Mouse (Mus musculus) lung, embryonic 16.5 days (tissue): ENCODE measurements at regions not wholly inside any gene's neighbourhood (a gene's known extent, or its start where the extent isn't known, plus 50 kb on each side); places are given as distances from the start of the nearest gene placed in this dataset.
"Not testable (repeated sequence)": the region's sequence is repeated elsewhere in the genome, so short reads cannot be mapped to it uniquely, and the experiment has no call there.

Experiments used
- ATAC-seq: fragments of 200-750 bp; cut with Nextera tagmentation; 2 replicates; pipeline ENCODE4 v1.8.0; 2017; ENCODE audit warnings: low read depth, mild to moderate bottlenecking, moderate library complexity
- H3K27ac ChIP-seq: fragments of 300-500 bp; sonication (generic); 2 replicates; pipeline ENCODE4 v1.5.1; 2014; ENCODE audit warnings: mild to moderate bottlenecking, control low read depth, low read length
- H3K27me3 ChIP-seq: fragments of 300-500 bp; sonication (generic); 2 replicates; pipeline ENCODE4 v1.6.1; 2014; ENCODE audit warnings: low read depth, low read length, mixed read lengths; ENCODE audit not compliant: control insufficient read depth, insufficient read depth
- H3K36me3 ChIP-seq: fragments of 300-500 bp; sonication (generic); 2 replicates; pipeline ENCODE4 v1.6.1; 2014; ENCODE audit warnings: low read length; ENCODE audit not compliant: control insufficient read depth, insufficient read depth
- H3K4me1 ChIP-seq: fragments of 300-500 bp; sonication (generic); replicated peaks from 2 replicates; pipeline ENCODE4 v1.6.1; 2014; ENCODE audit warnings: low read length, mixed read lengths; ENCODE audit not compliant: control insufficient read depth, insufficient read depth
- H3K4me2 ChIP-seq: fragments of 300-500 bp; sonication (generic); 2 replicates; pipeline ENCODE4 v1.6.1; 2014; ENCODE audit warnings: low read depth, low read length, control low read depth
- H3K4me3 ChIP-seq: fragments of 300-500 bp; sonication (generic); 2 replicates; pipeline ENCODE4 v1.5.1; 2014; ENCODE audit warnings: mild to moderate bottlenecking, low read length, control low read depth
- H3K9ac ChIP-seq: fragments of 300-500 bp; sonication (generic); 2 replicates; pipeline ENCODE4 v1.6.1; 2014; ENCODE audit warnings: low read length, control low read depth
- H3K9me3 ChIP-seq: fragments of 300-500 bp; sonication (generic); 2 replicates; pipeline ENCODE4 v1.6.1; 2016; ENCODE audit warnings: low read length; ENCODE audit not compliant: control insufficient read depth
- WGBS: fragments of 180-500 bp; shearing (Covaris S2); extraction: QIAGEN DNeasy Blood & Tissue Kit; methylation state at CpG from one replicate; pipeline ENCODE4 v1.1.7; 2014; 5-methylcytosine and 5-hydroxymethylcytosine counted together

- 47% methylated on average over 9 of the region's 9 CpGs for WGBS
- no peak for ATAC-seq
Measured at GRCm38 (mm10) chr4:131161501-131161900, 217.3 kb downstream of the Matn1 start.

GRCm38 (mm10) chr4:131163782-131164315 lies 219.7 kb downstream of the Matn1 start:
- Histone ChIP-seq H3K4me3 (no peak overlapping the region), H3K9ac (no peak overlapping the region), H3K4me2 (no peak overlapping the region), H3K27ac (no peak overlapping the region), H3K4me1 (peaks cover 4% of the 10 kb centered on the region; the same call in 1 of the 2 replicates), H3K27me3 (no peaks in the 10 kb centered on the region), H3K36me3 (no peaks in the 10 kb centered on the region), H3K9me3 (no peaks in the 10 kb centered on the region)
- no peak for ATAC-seq
- WGBS: 38% methylated on average over 7 of the region's 7 CpGs

More at GRCm38 (mm10) chr4:131161501-131161900, 217.3 kb downstream of the Matn1 start:
- no peaks in the 10 kb centered on the region for H3K9me3 ChIP-seq
- no peak overlapping the region for H3K4me2 ChIP-seq
- no peak overlapping the region for H3K27ac ChIP-seq
- H3K27me3 ChIP-seq: 0 out of 2 replicates have a peak, but pooled peaks cover 3% of the 10 kb centered on the region
- H3K4me1 ChIP-seq: peaks cover 4% of the 10 kb centered on the region; the same call in 1 of the 2 replicates
- H3K36me3 ChIP-seq: no peaks in the 10 kb centered on the region
- H3K9ac ChIP-seq: no peak overlapping the region
- no peak overlapping the region for H3K4me3 ChIP-seq

- WGBS: 70% methylated on average over 9 of the region's 9 CpGs
- Histone ChIP-seq H3K36me3 (no peaks in the 10 kb centered on the region), H3K9ac (no peak overlapping the region), H3K27ac (no peak overlapping the region), H3K9me3 (no peaks in the 10 kb centered on the region), H3K4me1 (no peaks in the 10 kb centered on the region), H3K4me3 (no peak overlapping the region), H3K4me2 (no peak overlapping the region), H3K27me3 (no peaks in the 10 kb centered on the region)
- ATAC-seq: no peak
Measured at GRCm38 (mm10) chr4:131166574-131167270, 222.5 kb downstream of the Matn1 start.

- Histone ChIP-seq H3K27me3 (no peaks in the 10 kb centered on the region), H3K36me3 (no peaks in the 10 kb centered on the region), H3K4me2 (no peak overlapping the region), H3K9ac (no peak overlapping the region), H3K9me3 (0 out of 2 replicates have a peak, but pooled peaks cover 2% of the 10 kb centered on the region), H3K27ac (no peak overlapping the region), H3K4me1 (no peaks in the 10 kb centered on the region), H3K4me3 (no peak overlapping the region)
- 79% methylated on average over 2 of the region's 2 CpGs for WGBS
- no peak for ATAC-seq
Measured at GRCm38 (mm10) chr4:131167921-131168320, 223.7 kb downstream of the Matn1 start.

GRCm38 (mm10) chr4:131173783-131174460 lies 229.7 kb downstream of the Matn1 start:
- WGBS: 35% methylated on average over 28 of the region's 28 CpGs
- Histone ChIP-seq H3K27me3 (peaks cover 7% of the 10 kb centered on the region; the same call in 1 of the 2 replicates), H3K4me1 (0 out of 2 replicates have a peak, but pooled peaks cover 2% of the 10 kb centered on the region), H3K4me2 (no peak overlapping the region), H3K27ac (no peak overlapping the region), H3K36me3 (no peaks in the 10 kb centered on the region), H3K9me3 (0 out of 2 replicates have a peak, but pooled peaks cover 2% of the 10 kb centered on the region), H3K4me3 (no peak overlapping the region), H3K9ac (no peak overlapping the region)
- no peak for ATAC-seq

GRCm38 (mm10) chr4:131176701-131177100 lies 232.5 kb downstream of the Matn1 start:
- 0 out of 2 replicates have a peak, but pooled peaks cover 2% of the 10 kb centered on the region for H3K9me3 ChIP-seq
- no peaks in the 10 kb centered on the region for H3K36me3 ChIP-seq
- H3K4me2 ChIP-seq: no peak overlapping the region
- H3K4me3 ChIP-seq: no peak overlapping the region
- no peak overlapping the region for H3K9ac ChIP-seq
- peaks cover 7% of the 10 kb centered on the region; the same call in 1 of the 2 replicates for H3K27me3 ChIP-seq
- ATAC-seq: no peak
- H3K27ac ChIP-seq: no peak overlapping the region
- H3K4me1 ChIP-seq: peaks cover 5% of the 10 kb centered on the region; the same call in 1 of the 2 replicates
- 49% methylated on average over 3 of the region's 3 CpGs for WGBS

GRCm38 (mm10) chr4:131177889-131178288 lies 233.7 kb downstream of the Matn1 start:
- H3K4me2 ChIP-seq: no peak overlapping the region
- no peak for ATAC-seq
- H3K27ac ChIP-seq: no peak overlapping the region
- H3K9ac ChIP-seq: no peak overlapping the region
- WGBS: 40% methylated on average over 6 of the region's 6 CpGs
- peaks cover 6% of the 10 kb centered on the region; the same call in 1 of the 2 replicates for H3K4me1 ChIP-seq
- no peaks in the 10 kb centered on the region for H3K36me3 ChIP-seq
- no peaks in the 10 kb centered on the region for H3K9me3 ChIP-seq
- H3K27me3 ChIP-seq: peaks cover 7% of the 10 kb centered on the region; the same call in 1 of the 2 replicates
- H3K4me3 ChIP-seq: no peak overlapping the region

GRCm38 (mm10) chr4:131178642-131179041 lies 234.5 kb downstream of the Matn1 start:
- not testable (repeated sequence) for H3K4me3 ChIP-seq, H3K27me3 ChIP-seq, ATAC-seq, H3K27ac ChIP-seq, H3K36me3 ChIP-seq, H3K4me1 ChIP-seq, H3K9ac ChIP-seq, H3K4me2 ChIP-seq, H3K9me3 ChIP-seq
- 70% methylated on average over 5 of the region's 5 CpGs for WGBS

GRCm38 (mm10) chr4:131188066-131188465 lies 243.9 kb downstream of the Matn1 start:
- Histone ChIP-seq H3K4me3 (no peak overlapping the region), H3K27ac (no peak overlapping the region), H3K9me3 (no peaks in the 10 kb centered on the region), H3K4me2 (no peak overlapping the region), H3K36me3 (no peaks in the 10 kb centered on the region), H3K27me3 (no peaks in the 10 kb centered on the region; the same call in 1 of the 2 replicates), H3K4me1 (no peaks in the 10 kb centered on the region), H3K9ac (no peak overlapping the region)
- WGBS: 66% methylated on average over 3 of the region's 3 CpGs
- no peak for ATAC-seq
